Mouse (Mus musculus) right cerebral cortex, postnatal 14 days (tissue): Measurements from ENCODE around the gene Ddx56.

ENCODE experiments used
- DNase-seq: peaks from one replicate; pipeline ENCODE4 v3.0.0; 2022

Ddx56 gene

DNA sequence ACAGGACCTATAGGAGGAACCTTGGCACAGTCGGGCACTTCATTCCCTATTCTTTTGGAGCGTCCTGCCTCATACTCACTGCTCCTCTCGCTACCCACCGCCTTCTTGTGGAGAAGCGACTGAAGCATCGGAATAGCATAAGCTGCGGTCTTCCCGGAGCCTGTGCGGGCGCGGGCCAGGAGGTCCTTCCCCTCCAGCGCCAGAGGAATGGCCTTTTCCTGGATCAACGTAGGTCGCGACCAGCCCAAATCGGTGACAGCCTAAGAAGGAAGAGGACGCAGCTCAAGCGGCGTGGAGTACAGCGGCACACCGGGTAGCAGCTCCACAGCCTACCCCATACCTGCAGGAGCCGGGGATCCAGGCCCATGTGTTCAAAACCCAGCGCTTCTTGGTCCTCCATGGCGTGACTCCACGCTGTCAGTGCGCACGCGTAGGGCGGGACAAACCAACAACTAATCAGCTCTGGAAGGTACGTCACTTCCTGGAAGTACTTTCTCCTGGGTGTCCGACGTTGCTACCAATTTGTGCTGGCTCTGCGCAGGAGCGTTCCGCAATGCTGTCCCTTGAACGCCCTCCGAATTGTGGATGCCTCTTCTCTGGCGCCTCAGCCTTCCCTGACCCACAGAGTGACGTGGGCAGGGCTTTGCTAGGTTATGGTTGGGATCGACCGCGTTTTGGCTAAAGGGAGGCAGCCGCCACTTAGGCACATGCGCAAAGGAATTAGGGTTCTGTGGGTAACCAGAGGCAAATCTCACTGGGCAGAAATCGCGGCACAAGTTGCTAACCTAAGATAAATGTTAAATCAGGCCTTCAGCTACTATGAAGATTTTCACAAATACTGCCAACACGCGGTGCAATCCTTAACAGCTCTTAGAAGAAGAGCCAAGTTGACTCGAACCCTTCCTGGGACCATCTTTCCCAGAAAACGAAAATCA is at the start of gene Ddx56:
Gene Ddx56 (minus strand): TSS at position 453 of the 935 bp plus-strand sequence.
- peak; percentile 86 for DNase-seq

DNA sequence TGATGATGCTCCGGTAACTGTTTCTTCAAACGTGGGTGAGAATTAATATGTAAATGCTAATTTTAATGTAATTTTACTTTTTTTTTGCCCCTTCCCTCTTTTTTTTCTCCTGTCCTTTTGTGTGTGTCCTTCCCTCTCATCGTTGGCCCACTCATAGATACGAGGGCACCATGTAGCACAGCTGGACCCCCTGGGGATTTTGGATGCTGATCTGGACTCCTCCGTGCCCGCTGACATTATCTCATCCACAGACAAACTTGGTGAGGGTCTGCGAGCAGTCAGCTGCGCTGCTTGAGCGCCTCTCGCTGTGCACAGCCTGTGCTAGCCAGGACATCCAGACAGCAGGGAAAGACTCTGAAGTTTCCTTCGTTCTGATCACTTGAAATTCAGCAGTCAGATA is 49.2 kb upstream of the Ddx56 start:
- DNase-seq = no peak

DNA sequence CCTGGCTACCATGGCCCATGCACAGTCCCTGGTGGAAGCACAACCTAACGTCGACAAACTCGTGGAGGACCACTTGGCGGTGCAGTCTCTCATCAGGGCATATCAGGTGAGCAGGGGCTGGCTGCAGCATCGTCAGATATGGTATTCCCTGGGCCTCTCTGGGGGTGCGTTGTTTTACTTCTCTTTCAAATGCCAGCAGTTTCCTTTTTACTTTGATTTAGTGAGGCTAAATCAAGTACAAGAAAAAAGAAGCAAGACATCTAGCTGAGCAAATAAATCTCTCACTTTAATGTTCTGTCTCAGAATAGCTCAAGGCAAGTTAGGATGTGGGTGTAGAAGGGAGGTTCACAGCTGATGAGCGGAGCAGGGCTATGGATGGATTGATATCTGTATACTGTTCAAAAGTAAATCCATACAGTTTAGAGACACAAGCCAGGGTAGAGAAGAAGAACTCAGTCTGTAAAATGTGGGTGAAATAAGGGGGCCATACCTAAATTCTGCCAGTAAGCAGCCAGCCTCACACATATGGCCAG is 46.4 kb upstream of the Ddx56 start:
- peak; percentile 11 for DNase-seq

DNA sequence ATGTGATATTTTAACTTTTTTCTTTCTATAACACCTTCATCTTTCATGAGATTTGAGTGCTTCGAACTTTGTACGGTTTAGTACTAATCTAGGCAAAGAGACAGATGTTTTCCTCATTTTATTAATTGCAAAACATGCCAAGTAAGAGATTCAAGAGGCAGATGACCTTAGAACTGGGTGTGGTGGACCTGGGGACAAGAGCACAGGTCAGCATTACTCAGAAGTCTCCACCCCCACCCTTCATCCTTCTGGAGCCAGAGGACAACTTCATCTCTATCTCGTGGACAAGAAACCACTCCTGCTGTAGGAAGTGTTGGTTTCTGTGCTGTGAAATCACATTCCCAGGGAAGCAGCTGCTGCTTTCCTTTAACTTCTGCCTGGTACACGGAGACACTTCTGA is 40.6 kb upstream of the Ddx56 start:
- DNase-seq = no peak

DNA sequence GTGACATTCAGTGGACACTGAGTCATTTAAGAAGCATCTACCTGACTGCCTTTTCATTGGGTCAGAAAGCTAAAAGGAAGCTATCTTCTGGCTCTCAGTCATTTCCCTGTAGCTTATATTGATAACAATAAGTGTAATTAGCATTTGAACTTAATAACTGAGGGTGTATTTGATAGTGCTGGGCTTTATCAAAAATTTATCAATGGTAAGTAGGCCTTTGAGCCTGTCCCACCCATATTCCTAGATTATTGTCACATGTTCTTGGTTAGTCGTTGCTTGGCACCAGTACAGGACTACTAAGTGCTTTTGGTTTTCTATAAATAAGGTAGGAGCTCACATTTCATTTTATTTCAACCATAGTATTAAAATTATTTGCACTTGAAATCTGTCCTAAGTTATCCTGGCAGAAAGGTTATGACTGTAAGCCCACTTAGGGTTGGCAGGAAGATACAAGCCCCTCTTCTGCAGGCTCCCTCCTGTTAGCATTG is 38.4 kb upstream of the Ddx56 start:
- DNase-seq = no peak

DNA sequence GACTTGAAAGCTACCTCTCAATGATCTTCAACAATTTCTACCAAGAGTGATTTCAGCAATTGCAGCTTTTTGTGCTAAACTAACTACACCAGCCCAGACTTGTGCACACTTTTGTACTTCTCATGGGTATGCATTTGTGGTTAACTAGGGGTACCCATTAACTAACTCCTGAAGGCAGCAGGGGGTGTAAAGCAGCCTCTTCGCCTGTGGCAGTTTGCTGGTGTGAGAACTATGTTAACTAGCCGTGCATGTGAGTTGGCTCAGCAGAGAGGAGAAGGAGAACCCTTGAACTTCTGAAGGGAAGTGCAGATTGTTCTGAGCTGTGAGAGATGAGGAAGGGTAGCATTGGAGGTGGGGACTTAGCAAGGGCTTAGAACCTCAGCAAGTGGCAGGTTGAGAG is 35.2 kb upstream of the Ddx56 start:
- DNase-seq = no peak

DNA sequence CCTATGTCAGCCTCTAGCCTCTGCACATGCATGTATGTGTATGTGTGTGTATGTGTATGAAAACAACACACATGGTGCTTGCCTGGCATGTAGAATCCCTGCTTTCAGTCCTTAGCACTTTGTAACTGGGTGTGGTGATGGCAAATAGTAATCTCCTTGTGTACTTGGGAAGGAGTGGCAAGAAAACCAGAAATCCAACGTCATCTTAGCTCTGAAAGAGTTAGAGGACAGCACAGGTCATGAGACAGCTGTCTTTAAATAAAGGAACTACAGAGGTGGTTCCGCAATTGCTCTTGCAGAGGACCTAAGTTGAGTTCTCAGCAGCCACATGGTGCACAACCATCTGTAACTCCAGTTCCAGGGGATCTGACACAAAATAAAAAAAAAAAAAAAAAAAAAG is 31.9 kb upstream of the Ddx56 start:
- DNase-seq = no peak

DNA sequence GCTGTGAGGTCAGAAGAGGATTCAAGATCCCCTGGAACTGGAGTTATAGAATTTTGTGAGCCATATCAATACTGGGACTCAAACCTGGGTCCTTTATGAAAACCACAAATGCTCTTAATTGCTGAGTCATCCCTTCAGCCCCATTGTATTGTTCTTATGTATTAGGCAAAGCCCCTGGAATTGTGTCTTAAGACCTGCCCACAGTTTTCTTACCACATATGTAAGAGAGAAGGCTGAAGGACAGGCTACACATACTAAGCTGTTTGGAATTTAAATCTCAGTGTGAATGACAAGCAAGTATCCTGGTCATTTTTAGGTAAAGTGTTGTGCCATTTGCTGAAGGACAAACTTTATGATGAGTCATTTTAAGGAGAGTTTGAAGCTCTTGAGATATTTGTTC is 28.5 kb upstream of the Ddx56 start:
- DNase-seq = no peak

DNA sequence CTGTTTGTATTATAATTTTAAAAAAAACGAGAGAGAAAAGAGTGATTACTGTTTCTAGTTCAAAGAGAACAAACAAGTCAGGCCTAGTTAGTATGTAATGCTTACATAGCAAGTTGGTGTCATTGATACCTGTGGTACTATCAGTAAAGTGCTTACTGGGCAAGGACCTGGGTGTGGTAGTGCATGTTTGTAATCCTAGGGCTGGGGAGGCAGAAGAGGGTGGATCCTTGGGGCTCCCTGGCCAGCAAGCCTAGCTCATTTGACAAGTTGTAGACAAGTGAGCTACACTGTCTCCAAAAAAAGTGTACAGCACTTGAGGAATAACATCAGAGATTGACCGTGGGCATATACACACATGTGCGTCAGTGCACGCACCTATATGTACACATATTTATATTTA is 27.1 kb upstream of the Ddx56 start:
- no peak for DNase-seq

DNA sequence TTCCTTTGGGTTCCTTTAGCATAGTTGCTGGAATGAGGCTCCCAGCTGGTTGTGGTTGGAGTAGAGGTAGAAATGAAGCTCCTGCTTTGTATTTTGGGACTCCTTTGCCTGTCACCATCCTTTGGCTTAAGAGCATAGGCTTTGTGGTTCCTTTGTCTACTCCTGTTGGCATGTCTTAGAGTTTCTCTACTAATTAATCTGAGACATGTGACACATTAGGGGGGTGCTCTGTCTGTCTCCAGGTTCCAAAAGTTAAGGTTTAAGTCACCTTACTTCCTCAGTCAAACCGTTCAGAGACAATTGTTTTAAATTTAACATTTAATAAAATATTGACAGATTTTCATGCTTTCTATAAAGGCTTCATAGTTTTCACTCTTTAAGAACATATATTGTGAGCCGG is 26.0 kb upstream of the Ddx56 start:
- DNase-seq = no peak

DNA sequence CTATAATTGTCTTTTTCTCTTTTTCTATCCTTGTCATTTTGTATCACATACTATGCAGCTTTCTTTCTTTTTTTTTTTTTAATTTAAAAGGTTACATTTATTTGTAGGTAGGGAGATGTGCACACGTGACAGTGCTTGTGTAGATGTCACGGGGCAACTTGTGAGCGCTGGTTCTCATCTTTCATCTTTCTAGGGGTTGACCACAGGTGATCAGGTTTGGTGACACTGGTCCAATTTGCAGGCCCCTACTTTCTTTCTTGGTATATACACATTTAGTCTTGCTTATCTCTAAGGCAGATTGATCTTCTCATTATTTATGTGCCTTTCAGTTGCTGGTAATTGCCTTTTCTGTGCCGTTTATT is 25.4 kb upstream of the Ddx56 start:
- DNase-seq = no peak

DNA sequence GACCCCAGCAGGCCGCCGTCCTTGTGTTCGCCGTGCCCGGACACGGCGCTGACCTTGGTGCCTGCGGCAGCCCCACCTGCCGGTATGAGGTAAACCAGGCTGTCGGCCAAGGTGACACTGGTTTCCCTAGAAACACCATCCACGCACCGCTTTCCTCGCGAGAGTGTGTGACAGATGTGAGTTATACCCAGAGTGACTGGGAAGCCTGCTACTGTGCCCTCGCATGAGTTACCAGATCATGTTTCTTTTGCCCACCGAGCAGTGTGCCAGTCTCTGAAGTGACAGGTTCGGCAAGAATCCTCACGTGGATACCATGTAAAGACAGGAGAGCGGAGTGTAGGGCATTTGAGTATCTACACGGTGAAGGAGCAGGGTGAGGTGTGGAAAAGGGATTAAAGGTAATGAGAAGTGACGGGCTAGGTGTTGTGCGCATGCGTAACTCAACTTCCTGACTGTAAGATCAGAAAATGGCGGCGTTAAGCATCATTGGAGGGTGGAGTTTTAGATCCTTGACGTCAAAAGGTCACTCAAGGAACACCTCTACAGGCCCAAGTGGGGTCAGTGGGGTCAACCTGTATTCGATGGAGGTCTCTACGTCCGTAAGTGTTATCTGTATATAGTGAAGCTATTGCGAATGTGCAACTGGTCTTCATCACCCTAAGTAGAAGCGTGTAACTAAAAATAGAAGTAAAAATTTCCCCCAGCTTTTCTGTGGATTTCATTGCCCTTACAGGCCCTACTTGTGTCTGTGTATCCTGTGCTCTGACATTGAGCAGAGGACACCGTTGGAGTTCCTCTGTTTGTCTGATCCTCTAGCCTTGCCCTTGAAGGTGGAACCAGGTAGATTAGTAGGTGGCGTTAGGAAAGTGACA is 24.8 kb upstream of the Ddx56 start:
- peak; percentile 53 for DNase-seq

DNA sequence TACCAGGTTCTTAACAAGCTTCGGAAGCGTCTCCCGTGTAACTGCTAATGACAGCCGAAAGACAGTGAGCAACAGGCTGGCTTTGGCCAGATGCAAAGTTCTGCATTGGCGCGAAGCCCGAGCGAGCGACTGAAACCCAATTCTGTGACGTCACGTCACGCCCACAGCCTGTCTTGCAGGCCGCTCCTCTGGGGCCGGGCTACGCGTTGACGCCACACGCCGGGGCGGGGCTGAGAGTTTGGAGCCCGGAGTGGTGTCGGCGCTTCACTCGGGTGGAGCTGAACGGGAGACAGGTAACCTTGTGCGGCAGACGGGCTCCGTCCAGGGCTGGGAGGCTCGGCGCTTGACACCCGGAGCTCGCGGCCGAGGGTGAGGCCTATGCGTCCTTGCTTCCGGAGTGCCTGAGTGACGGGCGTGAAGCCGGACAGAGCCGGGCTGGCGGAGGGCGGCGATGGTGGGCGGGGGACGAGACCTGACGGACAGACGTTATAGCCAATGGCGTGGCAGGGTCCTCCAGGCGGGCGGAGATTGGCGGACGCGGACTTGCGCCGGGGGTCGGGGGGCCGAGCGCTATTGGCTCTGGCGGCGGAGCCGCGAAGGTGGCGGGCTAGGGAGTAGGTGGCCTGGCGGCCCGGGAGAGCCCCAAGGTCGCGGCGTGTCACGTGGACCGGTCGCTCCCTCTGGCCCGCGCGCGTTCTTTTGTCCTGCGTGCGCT is 24.0 kb upstream of the Ddx56 start, which contains the start of gene Ogdh:
Gene Ogdh (plus strand): TSS at position 233 of the 715 bp plus-strand sequence.
- DNase-seq = peak; percentile 99

DNA sequence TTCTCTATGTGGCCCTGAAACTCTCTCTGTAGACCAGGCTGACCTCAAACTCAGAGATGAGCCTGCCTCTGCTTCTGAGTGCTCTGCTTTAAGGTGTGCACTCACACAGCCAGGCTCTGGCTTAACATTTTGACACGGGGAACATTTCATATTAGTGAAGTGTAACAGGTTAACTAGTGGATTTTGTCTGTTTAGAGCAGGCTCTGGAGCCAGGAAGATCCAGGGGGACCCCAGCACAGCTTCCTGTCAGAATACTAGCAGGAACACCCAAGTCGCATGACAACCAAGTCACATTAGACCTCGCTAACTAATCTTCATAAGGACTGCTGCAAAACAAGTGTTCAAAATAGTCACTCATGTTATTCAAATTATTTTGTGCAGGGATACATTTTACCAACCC is 23.3 kb upstream of the Ddx56 start:
- DNase-seq = no peak

DNA sequence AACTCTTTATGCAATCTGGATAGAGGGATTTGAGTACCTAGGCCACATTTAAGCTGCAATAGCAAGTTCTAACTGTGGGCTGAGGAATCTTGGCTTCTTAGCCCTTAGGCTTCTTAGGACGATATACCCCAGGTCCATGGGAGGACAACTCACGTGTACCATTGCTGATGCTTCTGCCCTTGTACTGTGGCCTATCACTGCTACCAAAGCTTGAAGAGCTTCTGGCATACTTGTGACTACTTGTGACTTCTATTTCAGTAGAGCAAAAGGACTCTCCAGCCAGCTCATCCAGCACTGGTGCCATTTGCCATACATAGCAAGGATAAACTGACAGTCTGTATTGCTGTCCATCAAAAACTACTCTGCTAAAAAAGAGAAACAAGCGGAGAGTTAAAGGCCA is 22.6 kb upstream of the Ddx56 start:
- DNase-seq = no peak

DNA sequence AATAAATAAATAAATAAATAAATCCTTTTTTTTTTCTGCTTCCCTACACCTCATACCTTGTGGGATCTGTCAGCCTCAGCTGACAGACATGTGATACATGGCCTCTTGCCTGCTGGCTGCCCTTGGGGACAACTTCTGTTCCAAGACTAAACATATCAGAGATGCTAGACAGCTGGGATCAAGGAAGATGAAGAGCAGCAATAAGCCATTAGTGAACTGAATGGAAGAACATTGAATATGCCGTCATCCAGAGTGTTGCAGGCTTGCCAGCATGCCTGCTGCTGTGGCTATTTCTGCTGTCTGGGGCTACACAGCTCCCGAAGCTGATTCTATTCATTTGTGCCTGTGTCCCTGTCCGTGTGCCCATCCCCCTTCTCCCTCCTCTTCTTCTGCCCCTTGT is 15.4 kb upstream of the Ddx56 start:
- DNase-seq = no peak

DNA sequence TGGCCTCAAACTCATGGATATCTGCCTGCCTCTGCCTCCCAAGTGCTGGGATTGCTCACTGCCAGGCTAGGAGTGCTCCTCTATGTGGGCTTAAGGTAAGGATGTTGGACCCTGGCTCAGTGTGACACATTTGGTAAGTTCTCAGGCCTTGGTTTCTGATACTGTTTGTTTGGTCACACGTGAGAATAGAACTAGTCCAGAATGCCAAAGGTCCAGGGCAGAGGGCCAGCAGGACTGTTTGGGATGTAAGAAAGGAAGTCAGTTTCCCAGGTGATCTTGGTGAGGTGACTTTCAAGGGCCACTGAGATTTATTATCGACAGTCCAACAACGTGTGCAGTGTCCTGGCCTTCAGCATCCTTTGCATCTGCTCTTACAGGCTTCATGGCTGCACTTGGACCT is 8.9 kb upstream of the Ddx56 start:
- DNase-seq = no peak

DNA sequence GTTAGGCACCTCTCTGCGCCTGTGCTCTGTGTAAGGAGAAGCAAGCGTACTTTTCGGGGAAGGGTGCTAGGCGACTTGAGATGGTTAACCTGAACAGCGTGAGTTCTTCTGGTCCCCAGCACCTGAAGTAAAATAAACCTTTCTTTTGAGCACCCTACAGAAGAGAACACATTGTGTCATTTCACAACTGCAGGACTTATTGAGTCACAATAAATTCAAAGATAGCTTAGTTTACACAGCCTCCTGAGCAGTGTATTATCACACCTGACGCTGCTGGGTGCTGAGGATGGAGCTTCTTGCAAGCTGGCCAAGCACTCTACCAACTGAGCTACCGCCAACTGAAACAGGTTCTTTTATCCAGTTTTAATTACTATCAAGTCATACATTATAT is 7.5 kb upstream of the Ddx56 start:
- DNase-seq = no peak

DNA sequence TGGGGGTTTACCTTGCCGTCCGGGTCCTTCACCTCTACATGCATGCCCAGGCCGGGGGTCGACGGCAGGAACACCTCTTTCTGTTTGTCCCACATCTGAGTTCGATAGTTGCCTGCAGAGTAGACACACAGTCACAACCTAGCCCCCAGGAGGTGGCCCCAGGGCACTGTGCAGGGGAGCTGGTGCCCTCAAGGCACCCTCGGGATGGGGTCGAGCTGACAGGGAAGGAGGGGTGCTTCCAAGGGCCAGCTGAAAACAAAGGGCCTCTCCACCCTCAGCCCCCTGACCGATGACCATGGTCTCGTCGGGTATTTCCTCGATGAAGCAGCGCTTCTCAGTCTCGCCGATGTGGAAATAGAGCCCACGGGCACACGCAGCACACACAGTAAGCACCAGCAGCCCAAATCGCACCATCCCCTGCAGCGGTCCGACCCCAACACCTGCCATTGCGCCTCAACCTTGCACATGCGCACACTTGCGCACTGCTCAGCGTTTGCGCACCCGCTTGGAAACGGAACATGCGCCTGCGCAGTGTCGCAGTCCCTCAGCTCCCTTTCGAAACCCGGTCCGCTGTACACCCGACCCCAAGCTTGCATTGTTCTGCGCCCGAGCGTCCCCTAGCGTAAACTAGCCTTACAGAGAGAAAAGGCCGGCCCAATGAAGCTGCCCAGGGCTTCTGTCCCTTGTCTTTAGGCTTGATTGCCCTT is 7.0 kb upstream of the Ddx56 start, which contains the start of gene Tmed4:
Gene Tmed4 (minus strand): TSS at position 484 of the 707 bp plus-strand sequence.
- DNase-seq = peak; percentile 99

DNA sequence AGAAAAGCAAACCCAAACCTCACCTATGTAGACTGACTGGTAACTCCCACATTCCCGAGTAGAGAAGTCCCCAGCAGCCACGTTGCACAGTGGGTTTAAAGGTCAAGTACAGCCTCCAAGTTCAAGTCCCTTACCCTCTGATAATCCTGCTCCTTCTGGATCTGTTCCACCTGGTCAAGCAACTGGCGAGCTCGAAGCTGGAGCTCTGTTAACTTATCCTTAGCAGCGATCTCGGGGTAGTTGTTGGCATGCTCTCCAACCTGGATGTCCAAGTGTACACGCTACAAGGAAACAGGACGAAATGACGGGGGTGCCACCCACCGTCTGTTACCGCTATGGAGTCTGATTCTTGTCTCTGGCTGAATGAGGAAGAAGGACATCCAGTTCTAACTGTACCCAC is 6.0 kb upstream of the Ddx56 start:
- no peak for DNase-seq

DNA sequence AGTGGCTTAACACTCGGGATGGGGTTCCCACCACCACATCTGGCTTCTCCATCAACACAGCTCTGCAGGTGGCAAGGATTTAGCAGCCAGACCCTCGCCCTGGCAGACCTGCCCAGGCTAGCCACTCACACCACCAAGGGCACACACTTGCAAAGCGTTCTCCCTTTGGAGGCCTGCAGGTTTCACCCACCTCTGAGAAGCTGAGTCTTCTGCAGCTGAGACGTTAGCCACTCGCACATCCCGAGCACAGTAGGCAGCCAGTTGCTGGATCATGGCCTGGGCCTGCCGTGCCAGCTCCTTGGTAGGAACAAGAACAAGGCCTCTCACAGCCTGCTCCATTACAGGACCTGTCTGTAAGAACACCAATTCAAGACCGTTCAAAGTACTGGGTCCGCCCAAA is 951 bp downstream of the Ddx56 start:
- DNase-seq = no peak

DNA sequence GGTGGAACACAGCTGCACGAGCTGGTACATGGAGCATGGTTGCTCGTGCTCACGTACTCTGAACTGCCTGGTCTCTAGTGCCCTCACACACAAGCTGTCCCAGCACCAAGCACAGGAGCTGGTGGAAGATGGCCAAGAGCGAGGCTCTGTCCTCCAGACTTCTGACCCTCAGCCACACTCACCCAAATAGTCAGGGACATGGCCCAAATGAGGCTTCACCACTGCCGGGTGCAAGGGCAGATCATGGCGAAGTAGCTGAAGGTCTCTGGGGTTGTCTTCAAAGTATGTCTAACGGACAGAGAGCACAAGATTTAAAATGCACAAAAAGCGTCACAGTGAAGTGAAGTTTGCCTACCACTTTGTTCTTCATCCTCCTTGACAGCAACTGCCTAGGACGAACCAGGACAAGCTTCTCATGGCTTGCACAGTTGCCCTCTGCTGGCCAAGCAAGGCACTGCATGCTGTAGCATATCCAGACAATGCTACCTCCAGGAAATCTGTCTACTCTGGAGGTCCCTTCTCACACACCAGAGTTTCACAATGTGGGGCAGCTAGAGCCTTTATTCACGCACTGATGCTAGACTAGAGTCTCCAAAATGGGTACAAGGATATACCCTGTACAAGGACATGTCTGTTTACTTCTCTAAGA is 6.0 kb downstream of the Ddx56 start:
- DNase-seq = peak; percentile 85
